Mouse (Mus musculus): ENCODE measurements around the gene Tmem178b.
A peak's percentile ranks its signal among the peaks of the same experiment; 100 is the strongest.

The Tmem178b gene

GRCm38 (mm10) chr6:40098498-40098897, 225.4 kb downstream of the Tmem178b start:
- no peak for DNase-seq

- DNase-seq, result no peak
Observed at GRCm38 (mm10) chr6:40101785-40102184, 228.7 kb downstream of the Tmem178b start.

- DNase-seq, result peak; percentile 41
Observed at GRCm38 (mm10) chr6:40102863-40103262, 229.8 kb downstream of the Tmem178b start.

GRCm38 (mm10) chr6:40110029-40110428, 237.0 kb downstream of the Tmem178b start:
- DNase-seq, result no peak

GRCm38 (mm10) chr6:40110729-40111128, 237.7 kb downstream of the Tmem178b start:
- DNase-seq, result no peak

- no peak for DNase-seq
Observed at GRCm38 (mm10) chr6:40112488-40112887, 239.4 kb downstream of the Tmem178b start.

GRCm38 (mm10) chr6:40116225-40116624, 243.2 kb downstream of the Tmem178b start:
- DNase-seq, result no peak

- no peak for DNase-seq
Observed at GRCm38 (mm10) chr6:40120176-40120575, 247.1 kb downstream of the Tmem178b start.

- DNase-seq, result no peak
Observed at GRCm38 (mm10) chr6:40121494-40121893, 248.4 kb downstream of the Tmem178b start.

GRCm38 (mm10) chr6:40123070-40123690, 250.1 kb downstream of the Tmem178b start:
- DNase-seq, result peak; percentile 65

GRCm38 (mm10) chr6:40123960-40124359, 250.9 kb downstream of the Tmem178b start:
- no peak for DNase-seq

- no peak for DNase-seq
Observed at GRCm38 (mm10) chr6:40128716-40129115, 255.6 kb downstream of the Tmem178b start.

GRCm38 (mm10) chr6:40131936-40132335, 258.9 kb downstream of the Tmem178b start:
- DNase-seq, result no peak

GRCm38 (mm10) chr6:40133436-40133835, 260.4 kb downstream of the Tmem178b start:
- DNase-seq, result no peak

GRCm38 (mm10) chr6:40135716-40136115, 262.6 kb downstream of the Tmem178b start:
- DNase-seq, result no peak

- DNase-seq, result no peak
Observed at GRCm38 (mm10) chr6:40137346-40137745, 264.3 kb downstream of the Tmem178b start.

GRCm38 (mm10) chr6:40137831-40138520, 264.9 kb downstream of the Tmem178b start:
- no peak for DNase-seq

- DNase-seq, result no peak
Observed at GRCm38 (mm10) chr6:40142582-40142981, 269.5 kb downstream of the Tmem178b start.

GRCm38 (mm10) chr6:40144371-40144770, 271.3 kb downstream of the Tmem178b start:
- DNase-seq, result peak; percentile 36

- no peak for DNase-seq
Observed at GRCm38 (mm10) chr6:40145601-40146000, 272.5 kb downstream of the Tmem178b start.

- no peak for DNase-seq
Observed at GRCm38 (mm10) chr6:40152241-40152640, 279.2 kb downstream of the Tmem178b start.

GRCm38 (mm10) chr6:40161381-40161780, 288.3 kb downstream of the Tmem178b start:
- DNase-seq, result no peak

GRCm38 (mm10) chr6:40173559-40173958, 300.5 kb downstream of the Tmem178b start:
- peak; percentile 80 for DNase-seq

- DNase-seq, result no peak
Observed at GRCm38 (mm10) chr6:40177870-40178269, 304.8 kb downstream of the Tmem178b start.

GRCm38 (mm10) chr6:40180551-40180950, 307.5 kb downstream of the Tmem178b start:
- no peak for DNase-seq
